Mouse (Mus musculus): ENCODE measurements around the gene Rad17.

- TF ChIP-seq ZC3H11A (IDR thresholded peaks at IDR 0.05; ENCODE audit: borderline replicate concordance, low read depth, low read length) (no peak), HCFC1 (IDR thresholded peaks at IDR 0.05; ENCODE audit: borderline replicate concordance, insufficient read depth, low read length) (no peak), ZNF384 (IDR thresholded peaks at IDR 0.05; ENCODE audit: low read depth, low read length) (no peak), CHD2 (IDR thresholded peaks at IDR 0.05; ENCODE audit: low read depth, low read length) (no peak), MAFK (IDR thresholded peaks at IDR 0.05; ENCODE audit: insufficient read depth, low read depth, low read length) (no peak)
Observed at GRCm38 (mm10) chr13:100594041-100594792, 56.6 kb downstream of the Rad17 start.

Data from ES-E14 (cell line).